Mouse (Mus musculus): ENCODE results near the gene Ano4.

DNA sequence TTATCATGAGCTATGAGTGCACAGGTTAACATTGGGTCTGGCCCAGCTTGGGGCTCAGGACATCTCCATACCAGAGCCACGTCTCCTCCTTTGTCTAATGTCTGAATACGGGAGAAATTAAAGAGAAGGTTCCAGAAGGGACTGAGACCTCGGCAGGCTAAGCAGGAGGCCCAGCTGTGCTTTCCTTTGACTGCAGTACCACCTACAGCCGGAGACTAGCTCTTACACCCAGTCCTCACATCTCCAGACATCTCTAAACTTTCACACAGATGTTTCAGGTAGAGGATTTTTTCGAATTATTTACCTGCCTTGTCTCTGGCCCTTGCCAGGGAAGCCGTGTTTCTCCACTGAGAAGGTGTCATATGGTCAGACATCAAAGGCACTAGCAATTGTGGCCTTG, 53.9 kb downstream of the Ano4 start:
- TF ChIP-seq CTCF (IDR thresholded peaks at IDR 0.05; ENCODE audit: extremely low read depth, insufficient read depth, low read length) = peak; percentile 50
- TF ChIP-seq POLR2A (IDR thresholded peaks at IDR 0.05; ENCODE audit: extremely low read depth, insufficient read depth, low read length) = no peak
